Mouse (Mus musculus) monocyte, adult 2 months (primary cell): ENCODE data around the gene Olfr975.
"Not testable (repeated sequence)": the region's sequence is repeated elsewhere in the genome, so short reads cannot be mapped to it uniquely, and the experiment has no call there.

ENCODE experiments used
- DNase-seq, 2 experiments: peaks; one replicate each; pipeline ENCODE4 v3.0.0; 2022; ENCODE audit warnings: low spot score in 2 of 2, low read depth in 1 of 2

The Olfr975 gene

DNA sequence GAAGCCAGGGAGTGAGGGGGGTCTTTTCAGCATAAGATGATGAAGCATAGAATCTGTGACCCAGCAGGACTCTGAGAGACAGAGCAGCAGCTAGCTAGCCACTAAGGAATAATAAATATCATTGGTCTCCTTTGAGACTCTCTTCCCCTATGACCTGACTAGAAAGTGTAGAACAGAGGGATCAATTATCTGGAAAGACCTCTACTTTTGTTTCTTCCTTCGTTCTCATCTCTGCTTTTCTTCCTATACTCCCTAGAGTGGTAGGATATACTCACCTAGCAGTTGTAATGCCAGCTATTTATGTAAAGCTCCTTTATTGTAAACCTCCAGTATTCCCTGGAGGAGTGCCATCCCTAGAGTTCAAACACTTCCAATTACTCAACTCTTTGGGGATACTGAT is at the start of gene Olfr975:
Gene Olfr975 (minus strand): TSS at position 101 of the 400 bp plus-strand sequence.
- DNase-seq: no peak

DNA sequence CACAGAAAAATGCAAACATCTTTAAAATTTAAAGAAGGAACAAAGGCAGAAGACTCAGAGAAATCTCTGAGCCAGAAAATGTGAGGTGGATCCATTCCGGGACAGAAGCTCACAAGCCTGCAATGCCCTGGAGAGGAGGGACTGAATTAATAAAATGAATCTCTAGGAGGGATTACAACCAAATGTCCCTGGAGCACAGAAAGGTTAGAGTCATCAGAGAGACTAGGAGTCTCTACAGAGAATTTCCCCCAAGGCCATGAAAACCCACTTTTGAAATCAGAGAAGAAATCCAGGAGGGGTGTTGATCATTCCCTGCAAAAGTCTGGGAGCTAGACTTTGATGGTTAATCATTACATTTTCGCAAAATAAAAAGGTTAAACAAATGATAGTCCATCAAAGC is 40.0 kb upstream of the Olfr975 start, which contains the start of gene Olfr978:
Gene Olfr978 (plus strand): TSS at position 301 of the 400 bp plus-strand sequence.
- DNase-seq: no peak

DNA sequence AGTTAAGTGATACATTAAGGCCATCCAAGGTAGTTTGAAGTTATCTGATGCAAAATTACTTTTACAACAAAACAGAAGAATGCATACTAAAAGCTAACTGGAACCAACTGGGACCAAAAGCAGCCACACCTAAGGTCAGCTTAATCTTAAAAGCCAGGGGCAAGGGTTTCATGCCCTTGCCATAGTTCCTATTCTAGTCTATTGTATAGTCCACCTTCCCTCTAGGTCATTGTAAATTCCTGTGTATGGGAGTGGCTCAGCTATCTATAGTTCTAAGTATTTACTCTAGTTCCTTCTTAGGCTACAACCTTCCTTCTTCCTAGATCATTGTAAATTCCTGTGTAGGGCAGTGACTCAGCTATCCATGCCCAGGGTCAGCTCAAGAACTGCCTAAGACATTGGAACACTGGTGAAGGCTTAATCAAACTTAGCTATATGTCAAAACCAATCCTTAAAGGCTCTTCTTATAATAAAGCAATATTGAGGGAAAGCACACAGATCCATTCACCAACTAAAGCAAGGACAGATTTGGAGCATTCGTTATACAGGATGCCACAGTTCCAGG is 24.8 kb upstream of the Olfr975 start:
- not testable (repeated sequence) for DNase-seq

DNA sequence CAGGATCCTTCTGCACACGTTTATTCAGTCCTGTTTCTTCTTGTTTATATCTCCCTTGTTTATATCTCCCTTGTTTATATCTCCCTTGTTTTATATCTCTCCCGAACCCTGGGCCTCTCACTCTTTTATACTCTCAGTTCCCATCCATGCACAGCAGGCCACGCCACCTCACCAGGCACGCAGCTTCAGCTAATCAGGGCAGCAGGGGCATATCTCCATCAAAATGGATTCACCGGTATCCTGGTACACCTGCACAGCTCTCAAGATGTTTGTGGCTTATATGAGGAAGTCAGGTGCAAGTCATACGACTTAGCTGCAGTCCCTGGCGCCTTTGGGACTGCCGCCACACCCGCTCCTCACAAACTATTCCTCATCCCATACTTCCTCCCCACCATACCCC is 9.2 kb upstream of the Olfr975 start, which contains the start of gene Olfr976:
Gene Olfr976 (minus strand): TSS at position 101 of the 400 bp plus-strand sequence.
- DNase-seq: not testable (repeated sequence)

DNA sequence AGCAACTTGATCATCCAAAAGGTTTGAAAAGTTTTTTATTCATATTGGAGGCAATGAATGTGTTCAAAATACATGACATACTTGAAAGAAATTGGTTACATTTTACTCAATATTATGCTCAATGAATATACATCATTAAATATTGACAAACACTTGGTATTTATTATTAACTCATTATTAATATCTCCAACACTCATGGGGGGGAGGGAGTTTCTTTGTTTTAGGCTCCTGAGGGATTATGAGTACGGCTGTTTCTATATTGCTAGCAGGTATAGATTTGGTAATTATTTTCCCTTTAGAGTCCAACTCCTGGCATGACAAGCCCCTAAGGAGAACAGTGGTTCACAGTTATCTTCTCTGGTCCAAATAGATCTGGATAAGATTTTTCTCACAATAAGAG is 14.6 kb downstream of the Olfr975 start, which contains the start of gene Olfr974:
Gene Olfr974 (plus strand): TSS at position 301 of the 400 bp plus-strand sequence.
- DNase-seq: no peak

DNA sequence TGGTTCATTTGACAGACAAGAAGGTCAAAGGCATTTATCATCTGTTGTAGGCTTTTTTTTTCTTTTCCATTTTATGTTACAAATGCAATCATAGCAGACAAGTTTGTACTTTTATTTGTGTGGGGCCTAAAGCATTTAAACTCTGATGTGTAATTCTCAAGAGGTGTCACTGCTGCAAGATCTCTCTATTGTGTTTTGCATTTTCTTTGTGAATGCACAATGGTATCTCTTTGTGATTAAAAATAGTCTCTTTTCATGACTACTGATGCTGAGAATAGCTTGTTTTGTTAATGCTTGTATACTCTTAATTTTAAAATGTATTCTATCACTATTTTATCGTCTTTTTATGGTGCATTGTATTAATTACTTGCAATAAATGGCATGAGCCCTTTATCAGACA is 23.0 kb downstream of the Olfr975 start:
- not testable (repeated sequence) for DNase-seq

DNA sequence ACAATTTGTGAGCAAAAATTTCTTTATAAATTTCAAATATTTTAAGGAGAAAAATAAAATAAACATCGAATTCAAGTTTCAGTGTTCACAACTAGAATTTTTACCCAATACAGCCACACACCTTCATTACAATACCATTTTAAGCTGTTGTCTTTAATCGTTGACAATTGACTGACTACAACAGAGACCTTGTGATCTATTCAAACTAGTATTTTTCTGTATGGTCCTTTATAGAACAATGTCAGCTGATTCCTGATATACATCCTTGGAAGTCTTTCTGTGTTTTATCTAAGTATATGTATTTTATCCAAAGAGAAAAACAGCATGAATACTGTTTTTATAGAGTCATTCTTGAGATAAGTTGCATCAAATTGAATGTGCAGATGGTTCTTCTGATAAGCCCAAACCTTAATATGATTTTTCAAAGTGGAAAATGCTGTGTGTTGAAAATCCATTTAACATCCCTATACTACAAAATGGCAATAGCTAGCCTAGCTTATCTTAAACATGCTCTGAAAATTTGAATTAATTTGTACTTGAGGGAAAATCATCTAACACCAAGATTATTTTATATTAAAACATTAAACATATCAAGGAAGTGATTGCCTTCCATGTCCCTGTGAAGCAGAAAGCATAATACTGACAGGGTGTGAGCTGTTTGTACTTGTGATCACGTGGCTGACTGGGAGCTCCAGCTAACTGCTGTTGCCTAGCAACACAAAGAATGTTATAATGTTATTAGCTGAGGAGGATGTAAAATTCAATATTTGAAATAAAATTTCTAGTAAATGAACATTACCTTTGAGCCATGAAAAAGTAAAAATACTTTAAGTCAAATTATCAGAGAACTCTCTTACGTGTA is 23.6 kb downstream of the Olfr975 start:
- not testable (repeated sequence) for DNase-seq

DNA sequence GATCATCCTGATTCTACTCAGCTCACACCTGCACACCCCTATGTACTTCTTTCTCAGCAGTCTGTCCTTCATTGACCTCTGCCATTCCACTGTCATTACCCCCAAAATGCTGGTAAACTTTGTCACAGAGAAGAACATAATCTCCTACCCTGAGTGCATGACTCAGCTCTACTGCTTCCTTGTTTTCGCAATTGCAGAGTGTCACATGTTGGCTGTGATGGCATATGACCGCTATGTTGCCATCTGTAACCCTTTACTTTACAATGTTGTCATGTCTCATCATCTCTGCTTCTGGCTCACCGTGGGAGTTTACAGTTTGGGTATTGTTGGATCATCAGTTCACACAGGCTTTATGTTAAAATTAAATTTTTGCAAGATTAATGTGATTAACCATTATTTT is 41.9 kb downstream of the Olfr975 start:
- DNase-seq: peak in 1 of 2 experiments; percentile 1

DNA sequence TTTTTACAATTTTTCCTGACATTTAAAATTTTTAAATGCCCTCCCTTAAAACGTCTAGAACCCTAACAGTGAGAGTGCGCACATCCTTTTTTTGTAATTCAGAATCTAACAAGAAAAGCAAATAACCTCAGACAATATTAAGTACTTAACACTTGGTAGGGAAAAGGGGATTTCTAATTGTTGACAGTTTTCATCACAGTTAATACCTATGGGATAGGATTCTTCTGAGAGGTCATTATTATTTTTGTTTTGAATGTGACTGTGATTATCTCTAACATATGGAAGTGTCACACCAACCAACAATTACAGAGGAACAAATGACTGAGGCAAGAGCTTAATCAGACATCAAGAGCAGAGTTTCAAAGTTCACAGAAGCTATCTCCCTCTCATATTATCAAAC is 44.8 kb downstream of the Olfr975 start, which contains the start of gene Olfr229:
Gene Olfr229 (plus strand): TSS at position 301 of the 400 bp plus-strand sequence.
- no peak for DNase-seq

DNA sequence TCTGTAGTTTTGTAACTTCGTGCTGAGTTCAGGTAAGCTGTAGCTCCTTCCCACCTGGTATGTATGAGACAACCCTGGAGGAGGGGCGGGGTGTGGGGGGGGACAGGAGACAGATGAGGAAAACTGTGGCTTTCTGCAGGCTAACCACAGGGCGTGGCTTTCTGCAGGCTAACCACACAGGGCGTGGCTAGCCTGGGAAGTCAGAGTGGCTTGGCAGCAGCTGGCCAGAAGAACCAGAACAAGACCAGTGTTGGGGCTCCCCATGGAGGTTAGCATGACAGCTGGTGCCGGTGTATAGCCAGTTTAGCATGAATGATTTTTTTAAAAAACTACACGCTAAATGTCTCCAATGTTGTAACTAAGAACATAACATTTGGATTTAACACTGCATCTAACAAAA is 46.7 kb downstream of the Olfr975 start:
- DNase-seq: no peak
